Mouse (Mus musculus) MEL (cell line): ENCODE results near the gene Sel1l. TPM values are rescaled to one million over a fixed set of nuclear protein-coding genes. Genes with fewer than 3 reads are reported as not detected.

Source experiments
- DNase-seq: peaks from one replicate; pipeline ENCODE4 v3.0.0; 2011; ENCODE audit warnings: low read depth, low spot score
- H3K27ac ChIP-seq: 2 replicates; pipeline ENCODE4 v1.5.1; 2012; ENCODE audit warnings: low read depth, mild to moderate bottlenecking, control low read depth, low read length, moderate library complexity; ENCODE audit not compliant: control insufficient read depth
- H3K27me3 ChIP-seq, 2 experiments: fragments of 150-350 bp in 1 of 2; sonication (generic) in 1 of 2; 2 replicates each; pipeline ENCODE4 v1.6.1; 2012; ENCODE audit warnings: low read length in 2 of 2, mild to moderate bottlenecking in 2 of 2, improper control_type of control experiment in 1 of 2, moderate library complexity in 1 of 2; ENCODE audit not compliant: insufficient read depth in 2 of 2, control insufficient read depth in 1 of 2
- H3K36me3 ChIP-seq, 2 experiments: 2 replicates each; pipeline ENCODE4 v1.6.1; 2012 to 2014; ENCODE audit warnings: low read length in 2 of 2, improper control_type of control experiment in 1 of 2, inconsistent platforms in 1 of 2, mild to moderate bottlenecking in 1 of 2; ENCODE audit not compliant: insufficient read depth in 2 of 2, control insufficient read depth in 1 of 2
- H3K4me1 ChIP-seq, 2 experiments: fragments of 150-350 bp in 1 of 2; sonication (generic) in 1 of 2; 2 replicates each; pipeline ENCODE4 v1.6.1; 2012; ENCODE audit warnings: low read length in 2 of 2, improper control_type of control experiment in 1 of 2, mild to moderate bottlenecking in 1 of 2; ENCODE audit not compliant: insufficient read depth in 2 of 2, control insufficient read depth in 1 of 2
- H3K4me3 ChIP-seq, 2 experiments: fragments of 150-350 bp in 1 of 2; sonication (generic) in 1 of 2; 2 replicates each; pipeline ENCODE4 v1.5.1; 2012; ENCODE audit warnings: low read depth in 2 of 2, low read length in 2 of 2, mild to moderate bottlenecking in 2 of 2, moderate library complexity in 2 of 2, control low read depth in 1 of 2, improper control_type of control experiment in 1 of 2; ENCODE audit not compliant: control insufficient read depth in 1 of 2, insufficient read depth in 1 of 2
- H3K79me2 ChIP-seq: 2 replicates; pipeline ENCODE4 v1.6.1; 2012; ENCODE audit warnings: mild to moderate bottlenecking, low read length, moderate library complexity; ENCODE audit not compliant: control insufficient read depth, poor library complexity, insufficient read depth
- H3K9ac ChIP-seq: 2 replicates; pipeline ENCODE4 v1.6.1; 2012; ENCODE audit warnings: low read depth, mild to moderate bottlenecking, control low read depth, low read length, moderate library complexity; ENCODE audit not compliant: control insufficient read depth, poor library complexity, severe bottlenecking
- H3K9me3 ChIP-seq: fragments of 150-350 bp; sonication (generic); replicated peaks from 2 replicates; pipeline ENCODE4 v1.6.1; 2012; ENCODE audit warnings: mild to moderate bottlenecking, low read length, improper control_type of control experiment, moderate library complexity; ENCODE audit not compliant: insufficient read depth
- CTCF ChIP-seq, 3 experiments: IDR thresholded peaks in 2 of 3; conservative IDR thresholded peaks in 1 of 3; 2 replicates each; pipeline ENCODE4 v1.5.1; 2011 to 2012; ENCODE audit warnings: low read length in 3 of 3, low read depth in 2 of 3, mild to moderate bottlenecking in 2 of 3, improper control_type of control experiment in 1 of 3, inconsistent platforms in 1 of 3, mixed read lengths in 1 of 3, moderate library complexity in 1 of 3; ENCODE audit not compliant: control insufficient read depth in 1 of 3, insufficient read depth in 1 of 3, poor library complexity in 1 of 3, severe bottlenecking in 1 of 3
- ETS1 ChIP-seq: IDR thresholded peaks from 2 replicates; pipeline ENCODE4 v1.6.1; 2012; ENCODE audit warnings: low read depth, mild to moderate bottlenecking, inconsistent platforms, low read length, improper control_type of control experiment, moderate library complexity
- JUND ChIP-seq: IDR thresholded peaks from 2 replicates; pipeline ENCODE4 v1.6.1; 2011; ENCODE audit warnings: low read depth, mild to moderate bottlenecking, improper control_type of control experiment, low read length
- POLR2AphosphoS2 ChIP-seq: IDR thresholded peaks from 2 replicates; pipeline ENCODE4 v1.6.1; 2011; ENCODE audit warnings: low read length, improper control_type of control experiment
- USF1 ChIP-seq: IDR thresholded peaks from 2 replicates; pipeline ENCODE4 v1.6.1; 2014; ENCODE audit warnings: low read depth, mild to moderate bottlenecking, inconsistent platforms, low read length, improper control_type of control experiment, moderate library complexity
- polyA plus RNA-seq, 2 experiments: library from polyadenylated mRNA; stranded (reverse) in 1 of 2; unstranded in 1 of 2; fragments of >175 nt in 1 of 2; fragments of >200 nt in 1 of 2; gene quantifications; 2 replicates each; pipeline versions ENCODE4 v1.2.1 to v1.2.4; 2012; ENCODE audit warnings: low replicate concordance in 2 of 2, low read depth in 1 of 2; ENCODE audit not compliant: insufficient read length in 2 of 2, insufficient read depth in 1 of 2, missing spikeins in 1 of 2
- total RNA-seq: library from RNA; depleted of rRNA; stranded (reverse); fragments of 300-350 nt; gene quantifications from 2 replicates; pipeline ENCODE4 v1.2.3, GENCODE M21; 2012; rRNA removed

The Sel1l gene
- total and polyA plus RNA-seq, 3 experiments = 32.0 to 299 (median 35.6) TPM

- no peaks in the 10 kb centered on the region for H3K4me1 ChIP-seq
- DNase-seq = no peak
These were observed 92.3 kb downstream of the Sel1l start for GRCm38 (mm10) chr12:91756562-91757166.

More at GRCm38 (mm10) chr12:91756562-91757166, 92.3 kb downstream of the Sel1l start:
- no peaks in the 10 kb centered on the region for H3K79me2 ChIP-seq
- H3K27ac ChIP-seq = no peak overlapping the region
- H3K4me3 ChIP-seq = no peak overlapping the region
- no peaks in the 10 kb centered on the region for H3K9me3 ChIP-seq
- H3K9ac ChIP-seq = no peak overlapping the region
- no peaks in the 10 kb centered on the region for H3K36me3 ChIP-seq
- H3K27me3 ChIP-seq = no peaks in the 10 kb centered on the region; a peak in 1 of 4 replicates
- TF ChIP-seq ETS1 (no peak), JUND (no peak), POLR2AphosphoS2 (no peak), CTCF (IDR thresholded peaks at IDR 0.05 in 2 of 3, conservative IDR thresholded peaks at IDR 0.05 in 1 of 3; ENCODE audit: control insufficient read depth in 1 of 3, insufficient read depth in 1 of 3, low read depth in 2 of 3, low read length in 3 of 3, poor library complexity in 1 of 3, severe bottlenecking in 1 of 3) (no peak), USF1 (no peak)

Other genes with a start within 250 kb of the Sel1l start
- gene Ston2, start 60.8 kb downstream of the Sel1l start, total RNA-seq = not detected in 2 replicates
- not detected for gene Ston2, start 60.8 kb downstream of the Sel1l start, polyA plus RNA-seq